Mouse (Mus musculus) cerebellum, adult 8-10 months (tissue): Measurements from ENCODE around the gene Fam213b.

Source experiments
- DNase-seq: peaks from one replicate; pipeline ENCODE4 v3.0.0; 2022

The Fam213b gene

DNA sequence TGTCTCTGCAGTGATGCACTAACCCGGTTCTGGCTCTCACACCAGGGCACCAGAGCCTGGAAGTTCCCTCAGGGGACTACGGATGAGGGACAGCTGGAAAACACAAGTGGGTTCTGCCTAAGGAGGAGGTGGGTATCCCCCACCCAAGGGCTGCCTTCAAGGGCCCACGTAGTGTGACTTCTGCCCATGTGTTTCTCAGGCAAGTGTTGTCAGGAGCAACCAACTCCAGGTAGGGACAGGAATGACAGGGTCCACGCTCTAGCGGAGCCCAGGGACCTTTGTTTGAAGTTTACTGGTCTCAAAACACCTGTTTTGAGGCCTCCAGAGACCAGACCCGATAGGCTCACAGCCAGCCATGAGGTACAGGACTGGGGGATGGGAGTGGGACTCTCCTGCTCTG is 25.7 kb downstream of the Fam213b start:
- no peak for DNase-seq

DNA sequence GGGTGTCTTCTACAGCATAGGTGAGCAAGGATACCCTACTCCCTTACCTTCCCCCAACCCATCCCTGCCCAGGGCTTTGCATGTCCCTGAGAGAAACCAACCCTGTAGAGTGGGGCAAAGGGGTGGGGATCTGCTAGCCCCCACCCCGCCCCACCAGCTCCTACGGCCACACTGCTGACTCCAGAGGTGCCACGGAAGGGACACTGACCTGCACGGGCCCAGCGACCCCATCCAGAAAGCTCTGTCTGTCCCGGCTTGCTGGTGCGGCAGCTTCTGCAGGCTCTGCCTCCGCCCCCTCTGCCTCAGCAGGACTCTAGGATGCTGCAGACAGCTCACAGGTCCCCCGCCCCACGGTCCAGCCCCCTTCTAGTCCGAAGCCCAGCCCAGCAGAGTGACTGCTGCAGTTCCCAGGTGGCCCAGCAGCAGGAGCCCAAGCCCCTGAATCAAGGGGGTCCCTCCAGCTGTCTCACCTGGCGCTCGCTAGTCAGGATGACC is 27.1 kb downstream of the Fam213b start:
- no peak for DNase-seq

DNA sequence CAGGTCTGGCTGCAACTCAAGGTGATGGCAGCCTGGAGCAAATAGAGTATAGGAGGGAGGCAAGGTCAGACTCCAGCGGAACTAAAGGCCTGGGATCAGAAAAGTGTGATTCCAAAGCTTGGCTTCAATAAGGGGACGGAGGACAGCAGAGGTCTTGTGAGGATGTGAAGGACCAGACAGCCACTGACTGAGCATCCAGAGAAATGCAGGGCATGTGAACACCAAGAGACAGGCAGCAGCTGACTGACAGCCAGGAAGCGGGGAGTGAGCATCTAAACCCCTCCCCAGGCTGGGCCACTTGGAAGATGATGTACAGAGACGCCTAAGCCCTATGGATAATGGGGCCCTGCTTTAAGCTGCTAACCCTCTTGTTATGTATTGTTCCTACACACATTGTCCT is 28.2 kb downstream of the Fam213b start:
- no peak for DNase-seq

DNA sequence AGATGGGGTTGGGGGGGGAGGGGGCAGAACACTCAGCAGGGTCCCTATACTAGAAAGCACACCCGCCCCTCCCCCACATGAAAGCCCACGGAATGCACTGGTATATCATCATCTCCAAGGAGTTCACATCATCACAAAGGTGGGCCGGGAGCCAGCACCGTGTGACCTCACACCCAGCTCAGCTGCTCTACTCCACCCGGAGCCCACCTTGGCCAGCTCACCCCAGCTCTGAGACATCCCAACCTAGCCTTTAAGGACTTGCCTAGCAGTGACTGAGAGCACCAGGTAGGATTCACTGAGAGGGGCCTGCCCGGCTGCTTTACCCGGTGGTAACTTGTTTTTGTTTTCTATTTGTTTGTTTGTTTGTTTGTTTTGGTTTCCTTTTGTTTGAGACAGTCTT is 29.5 kb downstream of the Fam213b start, which contains the start of gene Mmel1:
Mmel1 (plus strand) TSS at position 146 of the 400 bp plus-strand sequence.
- no peak for DNase-seq

DNA sequence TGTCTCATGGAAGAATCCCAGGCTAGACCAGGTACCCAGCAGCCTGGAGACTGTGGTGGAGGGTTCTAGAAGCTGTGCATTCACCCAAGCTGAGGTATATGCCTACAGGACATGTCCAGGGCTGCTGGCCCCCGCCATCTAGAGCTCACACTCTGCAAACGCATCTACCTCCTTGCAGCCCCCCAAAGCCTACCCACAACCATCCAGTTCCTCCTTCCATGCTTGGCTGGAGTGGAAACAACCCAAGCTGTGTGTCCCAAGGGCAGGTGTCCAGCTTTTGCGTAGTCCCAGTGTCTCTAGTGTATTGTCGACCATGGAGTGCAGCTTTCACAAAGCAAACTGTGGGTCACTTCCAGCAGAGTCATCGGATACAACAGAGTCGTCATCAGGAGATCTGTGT is 31.7 kb downstream of the Fam213b start:
- DNase-seq, result peak; percentile 3

DNA sequence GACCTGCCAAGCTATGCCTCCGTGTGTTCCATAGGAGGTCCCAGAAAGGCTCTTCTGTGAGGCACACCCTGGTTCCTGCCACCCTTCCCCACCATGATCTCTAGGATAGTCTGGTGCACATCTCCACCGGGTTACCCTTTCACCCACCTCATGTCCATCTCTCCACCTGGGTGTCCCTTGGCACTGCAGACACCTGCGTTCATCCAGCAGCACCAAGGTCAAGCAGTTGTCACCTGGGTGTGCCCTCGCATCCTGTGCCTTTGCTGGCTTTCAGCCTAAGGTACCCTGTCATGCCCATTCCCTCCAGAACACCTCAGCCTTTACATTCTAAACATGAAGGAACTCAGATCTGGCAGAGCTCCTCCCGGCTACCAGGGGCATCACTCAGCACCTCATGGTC is 32.5 kb downstream of the Fam213b start:
- peak; percentile 9 for DNase-seq

DNA sequence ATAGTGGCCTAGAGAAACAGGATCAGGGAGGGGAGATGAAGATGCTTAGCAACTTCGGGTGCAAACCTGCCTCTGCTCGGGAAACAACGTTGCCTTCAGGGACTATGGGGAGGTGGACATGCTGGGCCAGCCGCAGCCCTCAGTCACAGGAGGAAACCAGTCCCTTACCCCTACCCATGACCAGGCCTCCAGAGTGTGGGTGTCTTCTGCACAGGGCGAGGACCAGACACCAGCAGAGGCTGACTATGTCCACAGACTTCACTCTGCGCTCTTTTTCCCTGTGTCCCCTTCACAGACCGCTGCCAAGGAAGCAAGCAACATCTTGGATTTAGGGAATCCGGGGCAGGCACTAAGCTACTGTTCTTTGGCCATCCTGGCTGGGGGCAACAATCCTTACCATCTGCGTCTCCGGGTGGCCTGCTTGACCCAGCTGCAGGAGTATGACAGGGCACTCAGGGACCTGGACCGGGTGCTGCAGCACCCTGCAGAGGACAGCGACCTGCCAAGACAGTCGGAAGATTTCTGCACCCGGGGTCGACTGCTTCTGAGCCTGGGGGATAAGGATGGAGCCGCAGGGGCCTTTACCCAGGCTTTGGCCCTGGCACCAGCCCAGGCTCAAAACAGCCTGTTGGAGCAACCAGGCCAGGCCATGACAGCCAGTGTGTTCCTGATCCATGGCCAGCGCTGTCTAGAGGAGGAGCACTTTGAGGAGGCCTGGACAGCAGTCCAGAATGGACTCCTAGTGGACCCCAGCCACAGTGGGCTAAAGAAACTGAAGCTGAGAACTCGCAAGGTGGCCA is 33.8 kb downstream of the Fam213b start:
- peak; percentile 38 for DNase-seq

DNA sequence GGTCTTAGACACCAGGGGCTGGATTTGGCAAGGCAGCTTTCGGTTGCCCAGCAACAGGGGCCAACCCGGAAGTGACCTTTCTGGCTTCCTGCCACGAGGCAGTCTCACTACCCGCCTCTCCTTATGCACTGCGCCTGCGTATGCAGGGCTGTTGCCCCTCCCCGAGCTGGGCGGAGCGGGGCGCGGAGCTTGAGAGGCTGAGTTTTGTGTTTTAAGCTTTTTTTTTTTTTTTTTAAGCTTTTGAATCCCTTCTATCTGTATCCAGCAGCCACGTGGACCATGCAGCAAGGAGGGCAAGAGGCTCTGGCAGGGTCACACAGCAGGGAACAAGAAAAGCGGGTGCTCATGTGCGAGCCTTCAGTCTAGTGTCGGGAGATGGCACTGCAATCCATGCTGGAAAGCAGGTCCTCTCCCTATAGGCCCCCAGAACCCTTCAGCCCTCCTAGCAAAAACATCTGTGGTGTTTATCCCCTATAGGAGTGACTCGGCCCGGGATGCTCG is 34.6 kb downstream of the Fam213b start:
- peak; percentile 84 for DNase-seq

DNA sequence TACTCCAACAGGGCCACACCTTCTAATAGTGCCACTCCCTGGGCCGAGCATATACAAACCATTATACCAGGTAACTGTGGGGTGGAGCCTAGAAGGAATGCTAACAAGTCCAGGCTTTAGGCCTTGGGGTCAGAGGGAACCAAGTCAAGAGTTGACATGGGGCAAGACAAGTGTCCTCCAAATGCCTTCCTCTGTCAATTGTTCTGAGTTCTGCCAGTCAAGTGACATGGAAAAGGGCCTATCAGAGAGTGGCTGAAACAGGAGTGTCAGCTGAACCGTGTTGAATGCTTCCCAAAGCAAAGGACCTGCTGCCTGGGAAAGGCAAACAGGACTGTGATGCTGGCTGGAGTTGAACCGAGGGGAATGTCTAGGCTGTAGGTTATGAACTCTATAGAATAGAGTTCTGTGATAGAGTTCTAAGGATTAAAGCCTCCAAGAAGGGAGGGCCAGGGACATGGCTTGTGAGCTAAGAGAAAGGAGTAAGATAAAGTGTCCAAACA is 35.4 kb downstream of the Fam213b start:
- DNase-seq, result no peak

DNA sequence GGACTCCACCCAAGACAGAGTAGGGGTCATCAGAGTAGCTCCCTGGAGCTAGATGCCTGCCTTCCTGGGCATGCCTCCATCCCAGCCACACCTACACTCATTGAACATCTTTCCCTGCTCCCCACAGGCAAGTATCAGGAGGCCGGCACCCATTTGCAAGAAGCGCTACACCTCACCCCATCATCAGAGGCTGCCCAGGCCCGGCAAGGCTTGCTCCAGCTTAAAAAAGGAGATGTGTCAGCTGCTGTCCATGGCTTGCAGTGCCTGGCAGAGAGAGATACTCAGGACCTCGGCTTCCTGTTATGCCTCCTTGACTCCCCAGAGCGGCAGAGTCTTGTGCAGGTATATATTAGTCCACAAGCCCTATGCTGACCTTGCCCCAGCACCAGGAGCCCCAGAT is 37.0 kb downstream of the Fam213b start:
- peak; percentile 9 for DNase-seq

DNA sequence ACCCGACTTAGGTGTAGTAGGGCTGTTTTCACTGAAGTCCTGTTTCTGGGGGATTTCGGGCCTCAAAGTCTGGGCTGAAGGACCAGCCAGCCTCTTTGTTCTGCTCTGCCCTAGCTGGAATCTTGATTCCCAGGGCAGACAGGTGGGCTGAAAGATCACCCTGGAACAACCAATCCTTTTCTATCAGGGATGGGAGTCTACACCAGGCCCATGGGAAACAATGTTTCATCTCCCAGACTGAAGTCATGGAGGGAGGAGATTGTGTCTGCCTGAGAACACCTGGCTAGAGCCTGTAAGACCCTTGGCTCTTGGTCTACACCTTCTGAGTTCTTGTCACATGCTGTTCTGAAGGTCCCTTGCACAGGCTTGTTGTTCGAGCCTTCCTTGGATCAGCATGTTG is 40.3 kb downstream of the Fam213b start:
- DNase-seq, result peak; percentile 11

DNA sequence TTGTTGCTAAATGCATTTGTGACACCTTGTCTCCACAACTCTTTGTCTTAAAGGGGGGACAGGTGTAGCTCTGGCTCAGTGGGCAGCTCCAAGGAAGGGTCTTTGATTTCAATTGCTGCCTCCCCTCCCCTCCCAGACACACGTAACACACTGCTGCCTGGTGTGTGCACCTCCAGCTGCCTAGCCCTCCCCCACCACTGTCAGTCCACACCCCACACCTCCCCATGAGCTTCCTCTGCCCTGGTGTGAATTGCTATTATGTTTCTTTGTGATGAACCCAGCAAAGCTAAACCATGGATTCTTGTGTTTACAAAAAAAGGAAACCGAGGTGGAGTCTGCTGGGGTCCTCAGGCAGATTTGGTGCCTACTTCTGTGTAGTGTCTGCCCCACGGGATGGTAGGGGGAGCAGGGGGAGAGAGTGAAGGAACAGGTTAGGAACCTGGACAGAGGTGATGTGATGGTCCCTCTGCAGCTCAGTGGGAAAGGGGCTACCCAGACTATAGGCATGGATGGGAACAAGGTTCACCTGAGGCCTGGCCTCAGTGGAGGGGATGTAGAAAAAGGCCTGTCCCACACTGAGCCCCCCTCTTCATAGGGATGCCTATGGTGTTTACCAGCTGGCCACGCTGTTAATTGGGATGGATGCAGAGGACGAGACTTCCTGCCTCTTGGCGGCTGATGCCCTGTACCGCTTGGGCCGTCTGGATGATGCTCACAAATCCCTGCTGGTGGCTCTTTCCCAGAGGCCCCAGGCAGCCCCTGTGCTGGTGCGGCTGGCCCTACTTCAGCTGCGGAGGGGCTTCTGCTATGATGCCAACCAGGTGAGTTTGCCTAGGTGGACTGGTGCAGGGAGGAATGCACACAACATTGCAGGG is 41.3 kb downstream of the Fam213b start:
- DNase-seq, result peak; percentile 15

DNA sequence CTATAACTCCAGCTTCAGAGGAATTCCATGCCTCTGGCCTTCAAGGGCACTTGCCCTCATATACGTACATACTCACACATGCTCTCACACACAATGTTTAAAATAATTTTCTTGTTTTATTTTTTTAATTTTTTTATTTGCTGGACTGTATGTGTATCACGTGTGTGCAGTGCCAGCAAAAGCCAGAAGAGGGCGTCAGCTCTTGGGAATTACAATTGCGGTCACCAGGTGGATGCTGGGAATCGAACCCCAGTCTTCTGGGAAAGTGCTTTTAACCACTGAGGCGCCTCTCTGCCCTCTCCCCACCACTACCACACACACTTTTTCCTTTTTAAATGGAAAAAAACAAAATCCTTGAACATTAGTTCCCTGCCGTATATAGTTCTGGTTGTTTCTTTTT is 42.1 kb downstream of the Fam213b start:
- peak; percentile 52 for DNase-seq

DNA sequence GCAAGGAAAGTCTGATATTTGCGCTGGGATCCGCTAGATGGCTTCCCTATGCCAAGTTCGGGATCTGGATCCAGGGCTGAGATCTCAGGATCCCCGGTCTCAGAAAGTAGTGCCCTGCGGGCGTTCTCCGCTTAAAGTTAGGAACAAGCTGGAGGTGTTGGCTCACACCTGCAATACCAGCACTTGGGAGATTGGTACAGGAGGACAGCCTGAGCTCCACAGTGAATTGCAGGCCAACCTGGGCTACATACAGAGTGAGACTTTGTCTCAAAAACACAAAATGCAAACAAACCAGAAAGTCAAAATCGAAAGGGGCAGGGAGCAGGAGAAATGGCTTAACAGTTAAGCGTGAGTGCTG is 42.5 kb downstream of the Fam213b start:
- DNase-seq, result no peak

DNA sequence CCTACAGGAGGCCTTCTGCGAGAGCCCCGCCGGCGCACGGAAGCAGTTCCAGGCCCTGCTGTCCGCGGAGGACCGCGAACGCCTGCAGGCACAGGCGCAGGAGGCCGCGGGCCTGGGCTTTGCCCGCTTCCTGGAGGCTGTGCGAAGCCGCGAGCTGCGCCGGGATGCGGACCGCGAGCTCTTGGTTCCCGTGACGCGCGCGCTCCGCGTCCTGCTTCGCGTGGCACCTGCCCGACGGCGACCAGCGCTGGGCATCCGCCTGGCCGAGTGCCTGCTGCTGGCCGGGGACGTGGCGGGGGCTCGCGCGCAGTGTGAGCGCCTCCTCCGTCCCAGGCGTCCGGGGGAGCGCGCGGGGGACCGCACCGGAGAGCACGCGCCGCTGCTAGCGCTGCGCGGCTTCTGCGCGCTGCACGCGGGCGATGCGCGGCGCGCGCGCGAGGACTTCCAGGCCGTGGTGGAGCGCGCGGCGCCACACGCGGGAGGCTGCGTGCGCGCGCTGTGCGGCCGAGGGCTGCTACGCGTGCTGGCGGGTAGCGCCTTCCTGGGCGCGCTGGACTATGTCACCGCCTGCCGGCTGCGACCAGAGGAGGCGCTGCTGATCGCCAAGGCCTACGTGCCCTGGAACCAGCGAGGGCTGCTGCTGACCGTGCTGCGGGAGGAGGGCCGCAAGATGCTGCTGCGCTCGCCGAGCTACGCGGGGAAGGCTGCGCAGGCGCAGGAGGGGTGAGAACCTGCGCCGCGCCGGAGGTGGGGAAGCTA is 43.0 kb downstream of the Fam213b start:
- DNase-seq, result peak; percentile 94

DNA sequence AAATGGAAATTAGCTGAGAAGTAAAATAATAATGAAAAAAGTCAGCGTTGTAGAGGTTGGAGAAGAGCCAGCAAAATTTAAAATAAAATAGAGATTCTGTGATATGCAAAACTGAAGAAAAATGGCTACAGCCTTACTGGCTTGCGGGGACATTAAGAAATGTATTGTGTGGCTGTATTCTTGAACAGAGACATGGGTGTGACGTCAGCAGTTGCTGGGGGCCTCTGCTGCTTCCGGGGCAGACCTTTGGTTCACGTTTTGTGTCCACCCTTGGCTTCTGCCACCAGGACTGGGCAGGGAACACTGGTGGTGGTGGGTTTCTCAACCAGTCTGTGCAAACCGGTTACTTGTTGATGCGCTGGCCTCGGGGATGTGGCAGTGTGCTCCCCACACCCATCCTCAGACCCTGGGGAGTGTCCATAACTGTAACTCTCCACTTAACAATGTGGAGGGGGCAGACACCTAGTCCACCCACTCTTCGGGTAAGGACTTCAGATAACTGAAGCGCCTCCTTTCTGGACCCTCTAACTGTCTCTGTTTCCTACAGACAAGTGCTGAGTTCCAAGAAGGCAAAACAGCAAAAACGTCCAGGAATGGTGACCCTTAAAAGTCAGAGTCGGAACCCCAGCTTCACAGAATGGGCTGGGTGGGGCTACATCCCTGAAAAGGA is 44.1 kb downstream of the Fam213b start:
- DNase-seq, result peak; percentile 25

DNA sequence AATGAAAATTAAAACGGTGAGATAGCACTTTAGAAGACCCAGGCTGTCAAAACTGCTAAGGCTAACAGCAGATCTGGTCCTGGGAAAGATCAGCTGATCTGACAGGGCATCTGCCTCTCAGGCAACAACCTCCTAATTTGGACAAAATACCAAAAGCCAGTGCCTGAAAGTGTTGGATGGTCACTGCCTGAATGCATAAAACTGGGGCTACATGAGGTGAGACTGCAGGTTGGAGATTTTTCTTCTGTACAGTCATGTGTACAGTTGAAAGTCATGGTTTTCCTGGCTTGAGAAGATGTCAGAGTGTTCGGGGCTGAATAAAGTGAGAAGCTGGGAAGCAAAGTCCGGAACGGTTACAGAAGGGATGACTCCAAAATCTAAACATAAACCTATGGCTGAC is 45.1 kb downstream of the Fam213b start:
- DNase-seq, result no peak

DNA sequence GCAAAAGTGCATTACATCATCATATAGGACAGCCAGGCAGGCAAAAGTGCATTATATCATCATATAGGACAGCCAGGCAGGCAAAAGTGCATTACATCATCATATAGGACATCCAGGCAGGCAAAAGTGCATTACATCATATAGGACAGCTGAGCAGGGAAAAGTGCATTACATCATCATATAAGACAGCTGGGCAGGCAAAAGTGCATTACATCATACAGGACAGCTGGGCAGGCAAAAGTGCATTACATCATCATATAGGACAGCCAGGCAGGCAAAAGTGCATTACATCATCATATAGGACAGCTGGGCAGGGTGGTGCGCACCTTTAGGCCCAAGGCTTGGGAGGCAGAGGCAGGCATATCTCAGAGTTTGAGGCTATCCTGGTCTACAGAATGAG is 46.2 kb downstream of the Fam213b start:
- no peak for DNase-seq
